Mouse (Mus musculus) MEL (cell line): ENCODE data around the gene Tnxb.

Source experiments
- CHD2 ChIP-seq: IDR thresholded peaks from 2 replicates; pipeline ENCODE4 v1.6.1; 2011; ENCODE audit warnings: low read length, improper control_type of control experiment
- CTCF ChIP-seq, 3 experiments: IDR thresholded peaks in 2 of 3; conservative IDR thresholded peaks in 1 of 3; 2 replicates each; pipeline ENCODE4 v1.5.1; 2011 to 2012; ENCODE audit warnings: low read length in 3 of 3, low read depth in 2 of 3, mild to moderate bottlenecking in 2 of 3, improper control_type of control experiment in 1 of 3, inconsistent platforms in 1 of 3, mixed read lengths in 1 of 3, moderate library complexity in 1 of 3; ENCODE audit not compliant: control insufficient read depth in 1 of 3, insufficient read depth in 1 of 3, poor library complexity in 1 of 3, severe bottlenecking in 1 of 3
- E2F4 ChIP-seq: IDR thresholded peaks from 2 replicates; pipeline ENCODE4 v1.6.1; 2011; ENCODE audit warnings: low read depth, low read length, improper control_type of control experiment, borderline replicate concordance
- EP300 ChIP-seq, 2 experiments: IDR thresholded peaks; 2 replicates each; pipeline ENCODE4 v1.6.1; 2011; ENCODE audit warnings: improper control_type of control experiment in 2 of 2, low read length in 2 of 2, low read depth in 1 of 2, mild to moderate bottlenecking in 1 of 2
- MXI1 ChIP-seq: IDR thresholded peaks from 2 replicates; pipeline ENCODE4 v1.6.1; 2011; ENCODE audit warnings: mild to moderate bottlenecking, low read depth, low read length, improper control_type of control experiment
- MYB ChIP-seq: IDR thresholded peaks from 2 replicates; pipeline ENCODE4 v1.6.1; 2011; ENCODE audit warnings: mild to moderate bottlenecking, low read depth, low read length, improper control_type of control experiment
- MYC ChIP-seq: IDR thresholded peaks from 2 replicates; pipeline ENCODE4 v1.6.1; 2011; ENCODE audit warnings: low read depth, mild to moderate bottlenecking, low read length, improper control_type of control experiment, moderate library complexity
- POLR2A ChIP-seq, 2 experiments: IDR thresholded peaks; 2 replicates each; pipeline ENCODE4 v1.6.1; 2011 to 2012; ENCODE audit warnings: low read length in 2 of 2, mild to moderate bottlenecking in 2 of 2, control low read depth in 1 of 2, improper control_type of control experiment in 1 of 2, low read depth in 1 of 2, moderate library complexity in 1 of 2; ENCODE audit not compliant: control insufficient read depth in 1 of 2, insufficient read depth in 1 of 2, poor library complexity in 1 of 2
- RCOR1 ChIP-seq: IDR thresholded peaks from 2 replicates; pipeline ENCODE4 v1.6.1; 2012; ENCODE audit warnings: low read depth, mild to moderate bottlenecking, inconsistent platforms, low read length, improper control_type of control experiment
- SIN3A ChIP-seq: IDR thresholded peaks from 2 replicates; pipeline ENCODE4 v1.6.1; 2012; ENCODE audit warnings: low read length, improper control_type of control experiment, inconsistent platforms
- TAL1 ChIP-seq: IDR thresholded peaks from 2 replicates; pipeline ENCODE4 v1.6.1; 2012; ENCODE audit warnings: mild to moderate bottlenecking, inconsistent platforms, low read length, moderate library complexity, mixed read lengths
- UBTF ChIP-seq: IDR thresholded peaks from 2 replicates; pipeline ENCODE4 v1.6.1; 2012; ENCODE audit warnings: low read depth, mild to moderate bottlenecking, inconsistent platforms, low read length, improper control_type of control experiment, moderate library complexity, borderline replicate concordance; ENCODE audit not compliant: insufficient read depth
- ZC3H11A ChIP-seq: IDR thresholded peaks from 2 replicates; pipeline ENCODE4 v1.6.1; 2012; ENCODE audit warnings: low read depth, mild to moderate bottlenecking, inconsistent platforms, low read length, improper control_type of control experiment

- TF ChIP-seq MYC (no peak), CHD2 (no peak), EP300 (IDR thresholded peaks at IDR 0.05; ENCODE audit: low read depth in 1 of 2, low read length in 2 of 2) (no peak), POLR2A (IDR thresholded peaks at IDR 0.05; ENCODE audit: control insufficient read depth in 1 of 2, insufficient read depth in 1 of 2, low read depth in 1 of 2, low read length in 2 of 2, poor library complexity in 1 of 2) (no peak), CTCF (IDR thresholded peaks at IDR 0.05 in 2 of 3, conservative IDR thresholded peaks at IDR 0.05 in 1 of 3; ENCODE audit: control insufficient read depth in 1 of 3, insufficient read depth in 1 of 3, low read depth in 2 of 3, low read length in 3 of 3, poor library complexity in 1 of 3, severe bottlenecking in 1 of 3) (no peak), SIN3A (no peak), TAL1 (no peak), UBTF (no peak), MYB (no peak), RCOR1 (no peak), MXI1 (no peak), ZC3H11A (no peak), E2F4 (no peak)
These were observed 57.6 kb downstream of the Tnxb start for GRCm38 (mm10) chr17:34727887-34728286.
